Mouse (Mus musculus) cerebellum, postnatal 36 days (tissue): Measurements from ENCODE around the gene Serpinb1c.
"Not testable (repeated sequence)": the region's sequence is repeated elsewhere in the genome, so short reads cannot be mapped to it uniquely, and the experiment has no call there.

Experiments used
- DNase-seq, 2 experiments: peaks; one replicate each; pipeline ENCODE4 v3.0.0; 2021 to 2022; ENCODE audit warnings: mixed read lengths in 2 of 2

The Serpinb1c gene

DNA sequence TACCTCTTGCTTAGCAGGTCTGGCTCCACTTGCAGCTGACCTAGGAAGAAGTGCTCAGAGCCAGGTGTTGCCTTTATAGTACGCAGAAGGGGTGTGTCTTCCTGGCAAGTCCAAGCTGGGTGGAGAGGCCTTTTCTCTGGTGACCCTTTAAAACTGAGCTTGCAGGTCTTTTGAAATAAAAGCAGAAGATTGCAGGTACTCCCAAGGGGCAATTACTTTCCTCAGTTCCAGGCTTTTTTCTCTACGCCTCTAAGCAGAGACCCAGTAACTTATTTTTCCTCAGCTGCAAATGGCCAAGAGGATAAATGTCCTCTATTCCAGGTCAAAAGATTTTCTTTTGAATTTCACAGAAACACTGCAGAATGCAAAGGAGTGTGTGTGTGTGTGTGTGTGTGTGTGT is at the start of gene Serpinb1c:
Serpinb1c (minus strand) TSS at position 101 of the 400 bp plus-strand sequence.
- DNase-seq = no peak

DNA sequence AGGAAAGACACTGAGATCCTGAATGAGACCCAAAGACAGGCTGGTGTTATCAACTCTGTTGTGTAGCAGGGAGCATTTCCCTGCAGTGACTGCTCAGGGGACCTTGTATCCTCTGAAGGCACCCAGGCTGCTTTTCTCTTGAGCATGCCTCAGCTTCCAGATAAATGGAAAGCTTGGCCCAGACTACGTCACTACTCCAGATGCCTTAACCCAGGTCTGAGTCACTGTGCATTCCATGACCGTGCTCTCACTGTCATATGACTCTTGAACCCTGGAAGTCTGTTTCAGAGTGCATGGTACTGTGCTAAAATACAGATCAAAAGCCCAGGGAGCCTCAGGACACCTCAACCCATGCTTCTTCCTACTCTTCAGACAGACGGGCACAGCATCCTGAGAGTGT is 41.2 kb upstream of the Serpinb1c start:
- not testable (repeated sequence) for DNase-seq

DNA sequence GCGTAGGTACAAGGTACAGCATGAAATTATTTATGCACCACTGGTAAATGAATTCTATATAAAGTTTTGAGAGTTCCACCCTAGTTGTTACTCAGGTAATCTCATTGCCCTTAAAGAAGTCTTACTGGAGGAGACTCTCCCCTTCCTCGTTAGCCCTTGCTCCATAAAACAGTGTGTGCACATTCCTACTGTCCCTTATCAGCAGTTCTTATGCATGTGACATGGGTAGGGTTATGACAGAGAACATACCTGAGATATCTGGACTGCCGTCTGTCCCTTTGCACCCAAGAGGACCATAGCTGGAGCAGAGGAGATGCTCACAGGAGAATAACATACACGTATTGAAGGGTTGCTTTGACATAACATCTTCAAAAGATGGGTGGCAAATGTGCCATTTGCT is 40.3 kb upstream of the Serpinb1c start:
- not testable (repeated sequence) for DNase-seq

DNA sequence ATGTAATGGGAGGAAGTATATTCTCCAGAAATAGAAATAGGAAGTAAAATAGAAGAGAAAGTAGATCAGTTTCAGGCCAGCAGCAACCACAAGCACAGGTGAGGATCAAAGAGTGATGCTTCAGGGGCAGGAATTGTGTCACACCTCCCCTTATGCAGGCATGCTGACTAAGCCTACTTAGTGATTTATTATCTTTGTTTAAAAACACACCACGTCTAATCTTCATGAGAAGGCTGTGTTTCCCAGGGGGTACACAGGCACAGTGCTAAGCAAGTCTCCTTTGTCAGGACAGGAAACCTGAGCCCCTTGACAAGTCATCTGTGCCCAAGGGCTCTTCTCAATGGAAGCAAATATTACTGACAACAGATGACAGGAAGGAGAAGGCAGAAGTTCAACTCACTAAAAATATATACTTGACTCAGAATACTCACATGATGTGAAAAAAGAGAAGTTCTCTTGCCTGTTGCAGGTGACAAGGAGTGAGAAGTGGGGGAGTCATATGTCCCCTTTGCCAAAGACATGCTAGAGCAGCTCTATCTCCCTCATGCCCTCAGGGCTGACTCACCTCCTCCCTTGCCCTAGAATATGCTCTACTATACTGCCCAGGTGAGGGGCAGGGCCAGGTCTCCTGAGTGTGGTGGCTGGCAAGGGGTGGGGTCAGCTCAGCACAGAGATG is 36.8 kb upstream of the Serpinb1c start:
- DNase-seq = no peak

DNA sequence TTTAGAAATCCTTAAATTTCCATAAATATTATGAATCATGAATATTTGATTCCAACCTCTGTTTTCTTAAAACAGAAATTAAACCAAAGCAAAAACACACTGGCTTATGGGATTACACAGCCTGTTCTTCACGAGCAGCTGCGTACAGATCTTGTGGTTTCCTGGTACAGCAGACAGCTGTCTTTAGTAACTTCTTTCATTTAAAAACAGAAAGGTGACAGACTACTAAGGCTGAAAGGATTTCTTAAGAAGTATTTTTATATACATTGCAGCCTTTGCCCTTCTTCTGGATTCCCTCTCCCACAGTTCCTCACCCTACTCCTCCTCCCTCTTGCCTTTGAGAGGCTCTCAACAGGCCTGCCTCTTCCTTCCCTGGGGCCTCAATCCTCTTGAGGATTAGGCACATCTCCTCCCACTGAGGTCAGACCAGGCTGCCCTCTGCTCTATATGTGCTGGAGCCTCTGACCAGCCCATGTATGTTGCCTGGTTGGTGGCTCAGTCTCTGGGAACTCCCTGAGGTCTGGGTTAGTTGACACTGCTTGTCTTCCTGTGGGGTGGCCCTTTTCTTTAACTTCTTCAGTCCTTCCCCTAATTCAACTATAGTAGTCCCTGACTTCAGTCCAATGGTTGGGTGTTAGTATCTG is 31.2 kb upstream of the Serpinb1c start:
- no peak for DNase-seq

DNA sequence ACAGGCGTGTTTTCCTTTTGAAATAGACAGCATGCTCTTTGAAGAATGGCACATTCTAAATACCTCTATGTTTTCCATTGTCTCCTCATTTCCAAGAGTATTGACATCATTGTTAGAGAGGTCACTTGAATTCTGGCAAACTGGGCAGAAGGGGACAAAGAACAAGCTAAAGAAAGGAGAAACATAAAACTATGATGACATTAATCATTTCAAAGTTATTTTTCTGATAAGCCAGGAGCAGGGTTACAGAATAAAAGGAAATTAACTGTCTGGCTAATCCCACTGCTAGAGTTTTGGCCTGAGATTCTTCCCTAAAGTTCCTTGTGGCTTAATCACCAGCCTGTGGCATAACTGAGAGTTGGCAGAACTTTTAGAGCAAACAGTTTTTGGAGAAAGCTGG is 29.2 kb upstream of the Serpinb1c start:
- DNase-seq = no peak

DNA sequence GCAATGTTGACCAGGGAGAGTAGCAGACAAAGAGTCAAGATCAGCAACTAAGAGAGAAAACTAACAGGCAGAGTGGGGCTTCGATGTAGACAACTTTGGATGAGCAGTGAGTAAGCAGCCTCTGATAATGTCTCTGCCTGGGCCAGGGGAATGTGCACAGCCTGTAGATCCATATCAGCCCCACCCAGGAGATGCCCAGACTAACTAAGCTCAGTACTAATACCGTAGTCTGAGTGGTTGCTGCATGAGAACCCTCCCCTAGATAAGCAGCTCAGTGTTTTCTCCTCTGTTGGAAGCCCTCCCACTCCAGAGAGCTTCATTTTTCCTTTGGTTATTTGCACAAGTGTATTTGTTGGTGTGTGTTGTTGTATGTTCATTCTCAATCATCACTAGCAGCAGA is 28.6 kb upstream of the Serpinb1c start:
- DNase-seq = no peak

DNA sequence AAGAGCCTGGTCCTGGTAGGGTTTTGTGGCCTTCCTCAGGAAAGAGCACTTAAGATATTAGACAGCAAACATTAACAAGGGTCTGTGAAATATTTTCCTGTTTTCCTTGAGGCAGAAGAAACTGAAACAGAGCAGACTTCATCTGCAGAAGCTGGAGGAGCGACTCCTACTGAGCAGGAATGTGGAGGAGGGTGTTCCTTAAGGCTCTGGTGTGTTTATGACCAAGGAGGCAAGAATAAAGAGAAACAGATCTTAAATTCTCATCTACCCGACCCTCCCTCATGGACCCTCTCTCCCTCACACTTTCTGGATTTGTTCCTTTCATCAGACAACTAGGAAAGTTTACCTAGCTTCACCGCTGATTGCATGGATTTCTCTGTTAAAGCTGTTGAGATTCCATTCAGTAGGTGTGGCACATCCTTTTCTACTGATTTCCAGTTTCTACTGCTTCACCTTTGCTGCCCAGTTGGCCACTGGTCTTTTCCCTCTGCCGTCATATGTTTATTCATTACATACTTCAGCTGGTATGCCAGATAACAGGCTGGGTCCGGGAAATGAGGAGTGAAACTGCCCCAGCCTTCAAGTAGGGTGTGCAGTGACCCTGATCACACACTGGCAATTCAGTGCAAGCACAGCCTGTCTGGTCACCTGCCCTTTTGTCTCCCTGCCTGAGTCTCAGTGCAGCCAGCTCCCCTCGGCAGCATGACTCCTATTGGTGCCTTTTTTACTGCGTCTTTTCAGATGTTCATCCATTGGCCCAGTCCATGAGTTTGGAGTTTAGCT is 26.8 kb upstream of the Serpinb1c start:
- no peak for DNase-seq

DNA sequence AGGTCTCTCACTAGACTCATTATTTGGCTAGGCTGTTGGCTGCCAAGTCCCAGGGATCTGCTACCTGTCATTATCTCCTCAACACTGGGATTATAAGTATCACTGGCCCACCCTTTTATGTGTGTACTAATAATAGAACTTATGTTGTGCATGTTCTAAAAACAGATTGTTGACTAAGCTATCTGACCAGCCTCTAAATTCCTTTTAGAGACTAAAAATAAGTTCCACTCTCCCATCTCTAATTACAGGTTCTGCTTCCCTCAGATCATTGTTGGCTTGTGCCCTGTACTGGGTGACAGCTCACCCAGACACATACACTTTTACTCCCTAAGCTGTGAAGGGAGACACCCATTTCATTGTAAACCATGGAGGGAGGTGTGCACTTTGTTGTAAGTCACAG is 24.6 kb upstream of the Serpinb1c start:
- no peak for DNase-seq

DNA sequence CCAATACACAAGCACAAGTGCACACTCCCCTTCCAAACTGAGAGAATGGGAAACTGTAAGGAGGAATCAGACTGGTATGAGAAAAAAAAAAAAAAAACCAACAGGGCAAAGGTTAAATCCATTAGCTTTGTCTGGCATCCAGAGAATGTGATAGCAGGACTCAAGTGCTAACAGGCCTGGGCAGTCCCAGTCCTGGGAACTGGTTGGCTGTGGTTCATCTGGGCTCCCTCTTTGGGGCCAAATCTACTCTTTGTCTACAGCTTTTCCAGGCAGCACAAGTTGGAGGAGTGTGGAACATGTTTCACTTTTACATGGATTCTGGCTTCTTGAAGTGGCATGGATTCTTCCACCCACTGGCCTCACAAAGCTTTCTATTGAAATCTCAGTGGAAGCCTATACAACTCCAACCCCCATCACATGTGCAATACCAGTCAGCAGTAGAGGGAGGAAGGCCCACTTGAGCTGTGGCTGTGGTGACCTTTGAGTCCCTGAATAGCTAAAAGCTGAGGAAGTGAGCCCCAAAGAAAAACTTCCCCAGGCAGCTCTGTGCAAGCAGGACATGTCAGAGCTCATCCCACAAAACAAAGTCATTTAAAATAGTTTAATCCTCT is 14.9 kb upstream of the Serpinb1c start:
- no peak for DNase-seq

DNA sequence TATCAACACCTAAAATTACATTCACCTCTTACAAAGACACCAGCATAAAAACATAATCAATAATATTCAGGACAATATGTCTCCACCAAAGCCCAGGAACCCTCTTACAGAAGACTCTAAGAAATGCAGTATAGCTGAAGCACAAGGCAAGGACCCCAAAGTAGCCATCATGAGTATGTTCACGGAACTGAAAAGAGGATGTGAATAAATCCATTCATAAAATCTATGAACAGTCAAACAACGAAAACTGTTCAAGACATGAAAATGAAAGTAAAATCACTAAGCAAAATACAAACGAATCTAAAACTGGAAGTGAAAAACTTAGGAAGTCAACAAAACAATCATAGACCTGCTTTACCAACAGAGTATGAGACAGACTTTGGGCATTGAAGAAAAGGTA is 10.2 kb upstream of the Serpinb1c start:
- DNase-seq = no peak

DNA sequence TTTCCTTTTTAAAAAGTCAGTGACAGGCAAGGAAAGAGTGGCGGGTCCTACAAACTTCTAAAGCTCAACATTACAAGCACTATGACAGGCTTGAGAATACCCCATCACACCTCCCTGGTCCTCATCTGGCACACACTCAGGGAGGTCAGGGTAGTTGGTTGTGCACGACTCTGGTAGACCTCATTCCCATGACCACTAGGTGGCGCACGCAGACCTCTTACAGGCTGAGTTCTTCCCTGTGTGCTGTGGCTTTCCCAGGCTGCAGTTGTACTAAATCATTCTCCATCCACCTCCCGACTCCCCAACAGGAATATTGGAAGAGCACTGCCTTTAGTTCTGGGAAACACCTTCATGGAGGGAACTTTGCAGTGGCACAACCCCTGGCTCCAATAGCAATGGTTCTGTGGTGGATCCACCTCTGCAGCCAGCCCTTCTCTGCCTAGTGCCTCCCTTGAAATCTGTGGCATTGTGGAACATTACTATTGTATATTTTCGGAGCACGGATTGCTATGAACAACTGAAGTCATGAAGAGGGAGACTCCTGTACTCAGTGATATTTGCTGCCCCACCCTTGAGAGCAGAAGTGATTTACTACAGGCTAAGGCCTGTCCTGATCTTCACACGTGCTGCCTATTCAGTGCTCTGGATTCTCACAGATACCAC is 5.3 kb upstream of the Serpinb1c start:
- DNase-seq = peak; percentile 80 to 82

DNA sequence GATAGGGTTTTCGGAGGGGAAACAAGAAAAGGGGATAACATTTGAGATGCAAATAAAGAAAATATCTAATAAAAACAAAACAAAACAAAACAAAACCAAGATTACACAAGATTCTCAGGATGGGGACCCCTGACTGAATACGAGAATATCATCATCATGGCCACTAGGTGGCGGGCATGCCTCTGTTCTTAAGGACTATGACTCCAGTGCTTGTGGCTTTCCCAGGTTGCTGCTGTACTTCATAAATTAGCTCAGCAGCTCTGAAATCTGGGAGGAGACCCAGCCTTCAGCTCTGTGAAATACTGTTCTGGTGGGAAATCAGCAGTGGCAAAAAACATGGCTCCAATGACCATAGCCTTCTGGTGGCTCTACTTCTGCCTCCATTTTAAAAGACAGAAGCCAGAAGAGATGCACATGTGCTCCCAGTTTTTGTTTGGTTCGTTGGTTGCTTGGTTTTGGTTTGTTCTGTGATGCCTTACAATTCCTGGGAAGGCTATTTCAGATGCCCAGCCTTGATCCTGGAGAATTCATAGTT is 4.5 kb upstream of the Serpinb1c start:
- DNase-seq = peak; percentile 36 to 45

DNA sequence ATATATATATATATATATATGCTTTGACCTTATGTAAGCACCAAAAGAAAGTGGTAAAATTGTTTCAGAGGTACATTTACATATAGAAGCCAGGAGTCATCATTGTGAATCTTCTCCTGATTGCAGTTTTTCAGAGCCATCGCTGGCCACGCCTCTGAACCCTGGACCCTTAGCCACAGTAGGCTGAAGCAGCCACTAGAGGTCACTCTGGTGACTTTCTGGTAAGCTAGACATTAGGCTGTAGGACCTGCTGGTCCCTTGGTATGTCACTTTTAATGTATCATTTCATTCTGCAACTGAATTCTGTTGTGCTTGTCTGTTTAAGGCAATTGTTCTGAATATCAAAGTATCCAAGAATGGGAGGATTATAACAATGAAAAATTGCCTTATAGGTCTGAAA is 2.6 kb upstream of the Serpinb1c start:
- peak in 1 of 2 experiments; percentile 7 for DNase-seq

DNA sequence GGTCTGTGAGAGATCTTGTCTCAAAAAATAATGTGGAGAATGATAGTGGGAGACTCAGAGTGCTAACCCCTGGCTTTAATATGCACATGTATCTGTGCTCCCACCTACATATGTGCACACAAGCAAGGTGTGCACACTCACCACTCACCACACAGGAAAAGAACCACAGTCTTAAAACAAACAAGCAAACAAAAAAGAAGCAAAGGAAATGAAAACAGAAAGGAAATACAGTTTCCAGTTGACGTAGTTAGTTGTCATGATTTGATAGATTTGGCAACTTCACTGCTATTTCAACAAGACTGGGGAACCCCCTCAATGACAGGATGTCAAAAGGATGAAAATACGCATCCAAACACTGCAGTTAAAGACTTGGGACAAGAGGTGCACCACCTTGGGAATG is 1.1 kb upstream of the Serpinb1c start:
- DNase-seq = not testable (repeated sequence)

DNA sequence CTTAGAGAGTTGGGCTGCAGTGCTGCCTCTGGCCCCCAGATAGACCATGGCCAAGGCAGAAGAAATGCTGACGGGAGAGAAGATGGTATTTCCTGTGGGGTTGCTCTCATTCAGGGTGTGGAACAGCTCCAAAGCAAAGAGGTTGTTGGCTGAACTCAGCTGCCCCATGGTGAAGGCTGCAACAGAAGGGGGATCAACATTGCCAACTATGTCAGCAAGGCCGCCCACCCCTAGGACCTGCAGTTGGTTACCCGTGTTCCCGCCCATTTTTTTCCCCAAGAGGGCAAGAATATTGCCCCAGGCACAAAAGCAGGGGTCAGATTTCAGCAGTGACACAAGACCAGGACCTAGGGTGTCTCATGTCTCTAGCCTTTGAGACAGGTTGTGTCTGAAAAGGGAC is 1.1 kb downstream of the Serpinb1c start:
- no peak for DNase-seq

DNA sequence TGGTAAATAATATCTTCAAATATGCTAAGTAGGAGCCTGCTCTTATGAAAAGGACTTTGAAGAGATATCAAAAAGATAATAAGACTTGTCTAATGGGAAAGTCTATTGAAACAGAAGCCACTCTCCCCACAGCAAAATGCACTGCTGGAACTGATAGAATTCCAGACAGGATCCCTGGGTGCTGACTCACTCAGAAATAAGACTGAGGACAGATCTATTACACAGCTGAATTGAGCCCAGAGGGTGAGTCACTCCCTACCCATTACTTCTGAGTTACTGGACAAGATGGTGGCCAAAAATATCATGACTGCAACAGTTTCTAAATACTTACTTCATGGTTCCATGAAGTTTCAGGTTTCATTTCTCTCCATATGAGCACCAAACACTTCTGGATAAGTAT is 13.3 kb downstream of the Serpinb1c start:
- DNase-seq = no peak

DNA sequence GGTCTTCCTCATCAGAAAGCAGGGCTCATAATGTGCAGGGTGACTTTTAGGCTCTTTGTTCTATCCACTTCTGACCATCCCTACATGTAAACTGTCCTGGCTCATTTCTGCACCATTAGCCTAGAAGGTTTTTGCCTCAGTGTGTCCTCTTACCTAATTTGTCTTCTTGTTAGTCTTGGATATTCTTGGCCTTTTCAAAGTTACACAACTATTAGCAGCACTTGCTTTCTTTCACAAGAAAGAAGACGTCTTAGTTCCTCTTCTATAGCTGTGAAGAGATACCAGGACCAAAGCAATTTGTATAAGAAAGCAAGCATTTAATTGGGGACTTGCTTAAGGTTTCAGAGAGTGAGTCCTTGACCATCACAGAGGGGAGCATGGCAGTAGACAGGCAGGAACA is 24.1 kb downstream of the Serpinb1c start:
- DNase-seq = no peak

DNA sequence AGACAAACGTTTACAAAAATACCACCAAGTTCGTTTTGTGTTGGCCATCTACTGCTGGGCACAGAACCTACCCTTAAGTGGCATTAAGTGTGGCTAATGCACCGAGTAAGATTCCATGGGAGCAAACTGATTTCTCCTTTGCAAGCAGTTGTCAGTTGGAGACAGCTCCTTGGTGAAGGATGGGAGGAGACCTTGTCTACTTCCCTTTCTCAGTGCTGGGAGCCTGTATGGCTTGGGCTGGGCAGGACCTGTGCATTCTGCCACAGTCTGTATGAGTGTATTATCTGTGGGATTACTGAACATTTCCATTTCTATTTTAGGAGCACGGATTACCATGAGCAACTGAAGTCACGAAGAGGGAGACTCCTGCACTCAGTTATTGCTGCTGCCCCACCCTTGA is 29.2 kb downstream of the Serpinb1c start:
- no peak for DNase-seq

DNA sequence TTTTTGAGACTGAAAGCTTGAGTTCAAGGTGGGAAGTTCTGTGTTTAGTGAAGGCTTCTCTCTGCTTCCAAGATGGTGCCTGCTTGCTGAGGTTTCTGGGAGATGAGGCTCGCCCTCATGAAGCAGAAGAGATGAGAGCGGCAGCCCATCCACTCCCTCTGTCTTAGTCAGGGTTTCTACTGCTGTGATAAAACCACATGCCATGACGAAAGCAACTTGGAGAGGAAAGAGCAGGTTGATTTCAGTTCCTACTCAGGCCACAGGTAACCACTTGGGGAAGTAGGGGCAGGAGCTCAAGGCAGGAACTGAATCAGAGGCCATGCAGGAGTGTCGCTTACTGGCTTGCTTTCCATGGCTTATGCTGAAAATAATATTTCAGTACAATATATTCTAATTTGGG is 29.8 kb downstream of the Serpinb1c start:
- DNase-seq = not testable (repeated sequence)

DNA sequence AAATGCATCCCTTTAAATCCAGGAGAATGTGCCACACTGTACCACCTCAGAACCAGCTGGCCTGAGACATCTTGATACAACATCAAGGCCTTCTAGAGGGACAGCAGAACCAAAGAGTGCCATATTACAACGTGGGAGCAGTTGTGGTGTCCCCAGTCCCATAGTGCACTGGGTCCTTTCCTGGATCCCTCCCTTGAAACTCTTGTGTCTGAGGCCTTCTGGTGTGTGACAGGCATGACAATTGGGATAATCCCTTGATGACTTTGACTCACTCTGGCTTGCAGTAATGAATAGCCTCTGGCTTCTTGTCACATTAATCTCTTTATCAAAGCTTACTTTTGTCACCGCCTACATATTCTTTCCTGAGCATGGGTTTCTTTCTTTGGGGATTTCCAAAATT is 31.0 kb downstream of the Serpinb1c start:
- DNase-seq = no peak

DNA sequence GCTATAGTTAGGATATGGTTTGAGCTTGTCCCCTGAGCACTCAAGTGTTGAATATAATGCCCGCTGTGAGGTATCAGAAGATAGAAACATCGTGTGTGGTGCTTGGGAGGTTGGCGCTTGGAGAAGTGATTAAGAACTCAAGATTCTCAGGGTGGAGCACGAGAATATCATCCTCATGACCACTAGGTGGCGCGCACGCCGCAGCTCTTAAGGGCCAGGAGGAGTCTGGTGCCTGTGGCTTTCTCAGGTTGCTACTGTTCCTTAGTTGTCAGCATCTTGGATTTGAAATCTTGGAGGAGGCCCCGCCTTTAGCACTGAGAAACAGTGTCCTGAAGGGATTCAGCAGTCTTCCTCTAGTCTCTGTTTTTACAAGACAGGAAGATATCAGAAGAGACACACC is 31.5 kb downstream of the Serpinb1c start:
- peak; percentile 65 to 68 for DNase-seq

DNA sequence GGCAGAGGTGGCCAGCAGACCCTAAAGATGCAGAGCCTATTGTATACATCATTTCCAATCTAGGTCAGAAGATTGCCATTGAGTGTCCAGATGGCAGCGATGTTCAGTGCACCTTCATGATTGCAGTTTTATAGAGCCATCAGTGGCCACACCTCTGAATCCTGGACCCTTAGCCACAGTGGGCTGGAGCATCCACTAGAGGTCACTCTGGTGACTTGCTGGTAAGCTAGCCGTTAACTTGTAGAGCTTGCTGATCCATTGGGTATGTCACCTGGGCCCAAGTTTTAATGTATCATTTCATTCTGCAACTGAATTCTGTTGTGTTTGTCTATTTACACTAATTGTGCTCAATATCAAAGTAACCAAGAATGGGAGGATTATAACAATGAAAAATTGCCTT is 32.4 kb downstream of the Serpinb1c start:
- no peak for DNase-seq
